Mouse (Mus musculus) adrenal gland, adult 2 months (tissue): ENCODE results near the gene Fam180a. TPM values are rescaled to one million over a fixed set of nuclear protein-coding genes. Genes with fewer than 3 reads are reported as not detected.
A peak's percentile ranks its signal among the peaks of the same experiment; 100 is the strongest.
"Not testable (repeated sequence)": the region's sequence is repeated elsewhere in the genome, so short reads cannot be mapped to it uniquely, and the experiment has no call there.

Experiments used
- DNase-seq: peaks from one replicate; pipeline ENCODE4 v3.0.0; 2021
- long read RNA-seq: library from polyadenylated mRNA; stranded (forward); transcript quantifications from one replicate; pipeline ENCODE4 v2.0.0, GENCODE M21; 2021
- polyA plus RNA-seq: library from polyadenylated mRNA; depleted of rRNA; stranded (reverse); fragments of >200 nt; gene quantifications from 2 replicates; pipeline ENCODE4 v1.2.3, GENCODE M21; 2012; rRNA removed
- total RNA-seq, 2 experiments: library from RNA; stranded (reverse); gene quantifications; 2 replicates each; pipeline ENCODE4 v1.2.3; 2021

Fam180a gene
- 1 to 10 TPM; 1.6 to 3.2 TPM for total RNA-seq
- 0.48 and 0.65 TPM in 2 replicates for polyA plus RNA-seq
- long read RNA-seq, partial matches to known transcripts, result 0 of 2 reads
- long read RNA-seq, other reads (novel, unspliced or antisense), result 0 of 2 reads

DNA sequence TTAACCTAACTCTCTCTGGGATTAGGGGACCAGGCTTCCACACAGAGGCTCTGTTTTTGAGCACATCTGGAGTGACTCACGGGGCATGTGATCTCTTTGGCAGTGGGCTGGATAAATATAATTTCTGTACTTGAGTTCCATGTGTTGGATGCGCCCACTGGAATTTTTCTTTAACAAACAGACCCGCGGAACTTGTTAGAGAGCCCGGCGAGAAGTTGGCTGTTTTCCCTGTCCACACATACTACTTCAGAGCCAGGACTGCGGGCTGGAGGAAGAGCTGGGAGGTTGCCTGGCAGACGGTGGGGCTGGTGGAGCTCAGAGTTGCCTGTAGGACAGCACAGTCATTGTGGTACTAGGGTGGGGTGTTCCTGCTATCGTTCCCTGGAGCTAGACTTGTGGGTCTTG is at the start of gene Fam180a:
Gene Fam180a (minus strand): TSS at position 31 of the 405 bp plus-strand sequence.
- peak; percentile 16 for DNase-seq

DNA sequence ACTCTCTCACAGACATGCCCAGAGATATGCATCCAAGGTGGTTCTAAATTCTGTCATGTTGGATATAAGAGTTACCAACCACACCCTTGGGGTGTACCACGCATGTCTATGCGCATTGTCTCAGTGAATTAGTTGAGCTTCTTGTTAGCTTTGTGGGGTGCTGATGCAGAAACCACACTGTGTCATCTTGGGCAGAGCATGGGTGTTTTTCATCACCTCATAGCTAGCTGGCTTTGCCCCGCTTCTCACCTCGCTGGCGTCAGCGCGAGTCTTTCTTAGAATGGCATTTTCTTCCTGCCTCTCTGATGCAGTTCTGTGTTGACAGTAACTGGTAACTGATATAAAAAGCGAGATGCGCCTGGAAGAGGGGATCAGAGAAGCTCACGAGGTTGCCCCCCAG is 48.1 kb upstream of the Fam180a start:
- no peak for DNase-seq

DNA sequence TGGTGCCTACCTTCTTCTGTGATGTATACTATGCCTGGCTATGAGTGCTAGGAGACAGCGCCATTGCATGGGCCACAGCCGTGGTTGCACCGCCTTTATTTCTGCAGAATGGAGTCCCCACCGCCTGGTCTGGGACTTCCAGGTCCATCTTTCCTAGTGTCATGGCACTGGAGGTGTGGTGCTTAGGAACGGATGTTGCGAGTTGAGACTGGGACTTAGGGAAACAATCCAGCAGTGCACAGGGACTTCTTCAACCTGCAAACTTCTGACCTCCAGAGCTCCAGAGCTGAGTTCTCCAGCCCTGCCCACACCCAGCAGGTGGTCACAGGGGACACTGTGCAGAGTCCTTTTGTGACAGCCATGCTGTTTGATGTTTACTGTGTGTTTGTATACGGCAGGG is 44.4 kb upstream of the Fam180a start:
- DNase-seq, result no peak

DNA sequence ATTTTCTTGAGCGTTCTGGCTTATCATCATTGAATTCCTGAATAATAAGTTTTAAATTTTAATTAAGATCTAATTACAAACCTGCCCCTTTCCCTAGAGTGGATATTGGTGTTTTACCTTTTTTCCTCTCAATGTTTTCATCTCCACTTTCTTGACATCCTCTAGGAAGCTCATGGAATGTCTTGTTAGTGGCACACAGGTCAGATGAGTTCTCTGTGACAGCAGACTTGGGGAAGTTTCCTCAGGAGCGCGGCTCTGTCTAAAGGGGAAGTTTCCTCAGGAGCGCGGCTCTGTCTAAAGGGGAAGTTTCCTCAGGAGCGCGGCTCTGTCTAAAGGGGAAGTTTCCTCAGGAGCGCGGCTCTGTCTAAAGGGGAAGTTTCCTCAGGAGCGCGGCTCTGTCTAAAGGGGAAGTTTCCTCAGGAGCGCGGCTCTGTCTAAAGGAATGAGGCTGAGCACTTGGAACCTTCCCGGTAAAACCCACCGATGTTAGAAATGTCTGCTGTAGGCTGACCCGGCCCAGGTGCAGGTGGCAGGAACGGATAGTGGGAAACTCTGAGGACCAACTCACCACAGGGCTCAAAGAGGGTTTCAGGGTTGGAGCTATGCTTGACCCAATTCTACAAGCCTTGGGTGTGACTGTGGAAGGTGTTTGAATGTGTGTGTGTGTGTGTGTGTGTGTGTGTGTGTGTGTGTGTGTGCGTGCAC is 43.8 kb upstream of the Fam180a start:
- DNase-seq, result not testable (repeated sequence)

DNA sequence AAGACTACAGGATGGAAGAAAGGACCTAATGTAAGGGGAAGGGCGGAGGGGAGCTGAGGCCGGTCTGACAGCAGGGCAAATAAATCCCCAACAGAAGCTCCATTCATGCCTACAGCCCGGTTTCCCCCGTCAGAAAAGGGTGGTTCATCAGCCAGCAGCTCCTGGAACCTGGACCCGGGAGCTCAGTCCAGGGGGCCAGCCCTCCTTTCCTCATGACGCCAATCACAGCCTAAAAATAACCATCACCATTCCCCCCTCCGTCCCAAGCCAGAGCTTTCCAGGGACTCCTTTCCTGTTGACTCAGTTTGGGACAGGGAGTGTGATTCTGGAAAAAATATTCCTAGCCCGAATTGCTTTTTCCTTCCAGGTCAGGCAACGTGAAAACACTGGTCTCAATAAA is 36.7 kb upstream of the Fam180a start:
- DNase-seq, result no peak

DNA sequence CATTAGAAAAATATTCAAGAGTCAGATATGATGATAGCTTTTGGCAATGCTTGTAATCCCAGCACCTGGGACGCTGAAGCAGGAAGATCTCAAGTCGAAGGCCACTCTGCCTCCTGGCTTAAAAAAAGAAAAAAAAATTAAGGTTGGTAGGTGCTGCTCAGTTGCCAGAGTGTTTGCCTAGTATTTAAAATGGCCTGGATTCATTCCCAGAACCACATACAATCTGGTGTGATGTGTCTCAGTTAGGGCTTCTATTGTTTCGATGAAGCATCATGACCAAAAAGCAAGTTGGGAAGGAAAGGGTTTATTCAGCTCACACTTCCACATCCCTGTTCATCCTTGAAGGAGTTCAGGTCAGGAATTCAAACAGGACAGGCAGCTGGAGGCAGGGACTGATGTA is 29.4 kb upstream of the Fam180a start:
- DNase-seq, result no peak

DNA sequence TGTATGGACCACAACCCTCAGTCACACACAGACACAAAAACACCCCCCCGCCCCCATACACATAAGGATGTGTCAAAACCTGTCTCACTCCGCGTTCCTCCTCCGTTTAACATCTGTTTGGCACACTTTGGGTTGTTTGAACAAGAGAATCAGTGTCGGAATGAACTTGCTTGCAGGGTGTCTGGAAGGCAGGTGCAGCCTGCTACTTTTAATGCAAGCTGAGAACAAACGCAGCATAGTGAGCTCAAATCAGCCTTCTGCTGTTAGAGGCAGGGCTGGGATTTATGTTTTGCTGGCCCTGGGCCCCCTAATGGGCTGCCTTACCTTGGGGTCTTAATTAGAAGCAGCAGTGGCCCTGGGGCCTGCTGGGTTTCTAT is 28.7 kb upstream of the Fam180a start:
- no peak for DNase-seq

DNA sequence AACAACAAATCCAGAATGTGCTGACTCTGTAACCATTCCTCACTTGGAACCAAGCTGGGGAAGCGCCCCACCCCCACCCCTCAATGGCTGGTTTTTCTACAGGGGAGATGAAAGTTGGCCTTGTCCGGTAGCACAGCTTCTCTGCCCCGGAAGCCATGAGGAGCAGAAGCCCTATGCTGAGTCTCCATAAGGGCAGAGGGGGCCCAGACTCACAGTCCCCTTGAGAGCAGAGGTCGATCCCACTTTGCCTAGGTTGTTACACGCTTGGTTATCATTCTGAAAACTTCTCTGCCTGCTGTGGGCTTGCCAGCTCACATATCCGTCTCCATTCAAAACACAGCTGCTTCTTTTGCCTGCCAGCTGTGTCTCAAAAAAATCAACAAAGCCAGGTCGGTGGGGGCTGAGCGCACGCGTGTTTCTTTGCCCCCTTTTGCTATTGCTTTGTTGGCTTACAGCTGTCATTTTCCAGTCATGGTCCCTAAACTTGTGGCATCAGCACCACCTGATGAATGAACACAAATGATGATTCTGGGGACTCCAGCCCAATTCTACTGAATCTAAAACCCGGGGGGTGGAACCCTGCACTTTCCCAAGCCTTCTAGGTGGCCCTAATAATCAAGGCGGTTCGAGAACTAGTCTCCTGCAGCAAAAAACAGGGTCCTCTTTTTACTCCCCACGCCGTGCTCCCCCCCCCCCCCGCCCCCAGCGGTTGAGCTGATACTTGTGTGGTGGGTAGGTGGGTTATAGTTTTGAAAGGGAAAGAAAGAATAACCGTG is 28.1 kb upstream of the Fam180a start:
- no peak for DNase-seq

DNA sequence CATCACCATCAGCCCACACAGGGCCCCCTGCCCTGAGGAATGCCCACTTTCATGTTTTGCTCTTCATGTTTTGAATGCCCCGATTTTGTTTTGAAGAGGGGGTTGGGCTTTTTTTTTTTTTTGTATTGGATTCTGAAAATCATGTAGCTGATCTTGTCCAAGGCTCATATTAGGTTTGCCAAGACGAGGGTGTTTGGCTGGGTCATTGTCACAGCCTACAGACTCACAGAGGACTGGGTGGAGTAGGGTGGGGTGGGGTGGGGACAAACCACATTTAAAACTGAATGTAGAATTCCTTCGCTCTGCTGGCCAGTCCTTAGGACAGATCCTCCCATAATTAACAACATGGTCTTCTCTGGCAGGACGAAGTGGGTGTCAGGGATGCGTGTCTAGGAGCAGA is 27.5 kb upstream of the Fam180a start:
- DNase-seq, result no peak

DNA sequence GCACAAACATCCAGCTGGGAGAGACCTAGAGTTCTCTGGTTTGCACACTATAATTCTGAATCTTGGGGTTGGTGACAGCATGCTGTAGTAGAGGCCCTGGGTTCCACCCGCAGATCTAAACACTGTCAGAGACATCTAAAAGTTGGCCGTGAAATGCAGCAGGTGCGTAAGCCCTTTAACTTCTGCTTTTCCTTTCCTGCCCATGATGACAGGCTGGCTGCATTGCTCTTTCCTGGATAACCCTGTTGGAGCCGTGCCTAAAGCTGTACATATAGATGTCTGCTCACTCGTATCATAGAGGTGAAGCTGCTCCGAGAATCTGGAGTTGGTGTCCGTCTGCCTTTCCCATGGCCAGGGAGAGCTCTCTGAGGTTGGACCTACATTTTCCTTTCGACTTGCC is 26.9 kb upstream of the Fam180a start:
- DNase-seq, result no peak

DNA sequence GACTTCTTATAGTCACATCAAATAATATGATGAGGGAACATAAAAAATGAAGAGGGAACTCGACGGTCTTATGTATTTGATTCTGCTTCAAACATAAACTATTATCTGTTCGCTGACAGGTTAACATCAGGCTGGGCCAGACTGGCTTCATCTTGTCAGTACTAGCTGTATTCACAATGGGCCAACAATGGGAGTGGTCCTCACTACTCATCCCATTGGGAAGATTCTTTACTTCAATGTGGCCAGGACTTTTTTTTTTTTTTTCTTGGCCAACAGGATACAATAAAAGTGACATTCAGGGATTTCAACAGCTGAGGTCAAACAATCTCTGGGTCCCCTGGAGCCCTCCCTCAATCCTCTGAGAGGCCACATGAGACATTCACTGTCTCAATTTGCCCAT is 25.9 kb upstream of the Fam180a start:
- DNase-seq, result no peak

DNA sequence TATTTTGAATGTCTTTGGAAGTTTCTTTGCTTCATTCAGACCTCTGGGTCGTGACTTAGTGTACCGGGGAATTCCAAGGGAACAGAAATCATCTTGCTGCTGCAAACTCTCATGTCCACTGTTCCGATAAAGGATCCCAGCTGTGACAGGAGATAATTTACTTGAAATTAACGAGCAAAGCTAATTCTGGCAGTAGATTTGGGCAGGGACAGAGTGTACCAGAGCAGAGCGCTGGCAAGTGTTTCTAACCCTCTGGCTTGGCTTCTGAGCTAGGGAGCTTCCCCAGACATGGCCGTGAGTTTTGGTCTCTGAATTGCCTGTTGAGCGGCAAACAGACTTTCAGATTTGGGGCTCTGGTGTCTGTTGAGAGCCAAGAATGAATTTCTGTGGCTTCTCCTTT is 23.8 kb upstream of the Fam180a start:
- no peak for DNase-seq

DNA sequence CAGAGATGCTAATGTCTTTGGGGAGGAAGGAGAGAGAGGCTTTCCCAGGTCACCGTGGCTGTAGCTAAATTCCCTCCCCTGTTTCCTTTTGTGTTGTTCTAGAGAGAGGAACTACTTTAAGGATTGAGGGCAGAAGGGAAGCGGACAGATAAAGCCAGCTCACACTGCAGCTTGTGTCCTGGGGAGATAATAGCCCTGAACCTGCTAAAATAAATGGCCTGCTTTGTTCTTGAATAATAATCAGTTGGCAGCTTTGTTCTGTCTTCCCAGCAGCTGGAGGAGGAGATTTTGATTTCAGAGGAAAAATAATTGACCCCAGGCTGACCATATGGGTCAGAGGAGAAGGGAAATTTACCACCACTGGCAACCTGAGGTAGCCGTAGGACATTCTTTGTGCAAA is 12.7 kb upstream of the Fam180a start:
- no peak for DNase-seq

DNA sequence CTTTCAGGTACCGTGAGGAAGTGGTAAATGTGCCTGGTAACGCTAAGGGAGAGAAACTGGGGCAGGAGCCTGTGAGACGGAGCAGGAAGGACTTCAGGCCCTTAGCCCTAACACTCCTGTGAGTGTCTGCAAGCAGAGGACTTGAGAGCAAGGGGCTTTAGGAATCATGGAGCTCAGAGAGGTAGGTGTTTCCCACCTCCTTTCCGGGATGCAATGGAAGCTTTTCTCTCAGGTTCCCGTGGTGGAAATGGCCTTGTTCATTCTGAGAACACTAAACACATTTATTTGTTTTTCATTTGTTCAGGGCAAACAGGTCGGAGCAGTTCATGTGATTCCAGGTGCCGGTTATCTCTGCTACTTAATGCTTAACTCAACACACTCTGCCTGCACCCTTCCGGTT is 11.9 kb upstream of the Fam180a start:
- DNase-seq, result no peak

DNA sequence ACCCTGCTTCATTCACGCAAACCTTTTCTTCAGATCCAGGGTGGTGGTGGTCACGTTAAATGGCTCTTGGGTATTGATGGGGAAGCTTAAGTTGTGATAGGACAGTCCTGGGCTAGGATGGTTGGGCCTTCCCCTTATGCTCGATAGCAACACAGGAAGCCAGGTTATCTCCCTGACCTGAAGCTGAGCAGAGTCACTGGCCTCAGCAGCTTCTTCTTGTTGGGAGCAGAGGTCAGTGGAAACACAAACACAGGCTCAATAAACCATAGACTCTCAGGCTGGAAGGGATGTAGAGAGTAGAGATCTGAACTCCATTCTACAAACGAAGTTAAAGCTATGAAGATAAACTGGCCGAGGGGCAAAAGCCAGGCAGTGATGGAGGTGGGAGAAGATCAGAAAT is 9.5 kb upstream of the Fam180a start:
- no peak for DNase-seq

DNA sequence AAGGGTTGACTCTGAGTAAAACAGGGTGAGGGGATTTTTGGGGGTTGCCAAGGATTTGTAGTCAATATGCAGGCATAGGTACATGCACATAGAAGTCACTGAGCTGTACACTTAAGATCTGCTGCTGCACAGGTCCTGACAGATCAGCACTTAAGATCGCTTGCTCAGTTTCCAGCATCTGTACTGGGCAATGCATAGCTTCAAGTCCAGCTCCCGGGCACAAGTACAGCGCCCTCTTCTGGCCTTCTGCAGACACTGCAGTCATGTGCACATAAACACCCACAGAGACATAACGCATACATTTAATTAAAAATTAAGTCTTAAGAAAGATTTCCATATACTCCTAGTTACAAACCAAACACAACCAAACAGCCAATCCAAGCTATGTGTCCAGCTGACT is 8.3 kb upstream of the Fam180a start:
- no peak for DNase-seq

DNA sequence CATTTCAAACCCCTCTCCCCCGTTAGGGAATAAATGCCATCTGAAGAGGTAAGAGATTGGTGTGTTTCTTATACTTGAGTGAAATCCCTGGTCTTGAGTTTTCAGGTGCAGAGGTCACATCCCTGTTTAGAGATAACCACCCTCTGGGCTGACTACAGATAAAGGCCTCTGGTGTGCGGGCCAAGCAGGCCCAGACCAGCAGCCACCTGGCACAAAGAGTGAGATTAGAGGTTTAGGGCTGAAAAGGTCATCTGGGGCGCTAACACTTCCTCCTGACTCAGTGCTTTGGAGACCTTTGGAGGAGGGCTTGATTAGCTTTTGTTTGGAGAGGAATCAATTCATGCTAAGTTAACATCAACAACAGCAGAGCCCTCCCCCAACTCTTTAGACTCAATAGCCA is 7.7 kb upstream of the Fam180a start:
- no peak for DNase-seq

DNA sequence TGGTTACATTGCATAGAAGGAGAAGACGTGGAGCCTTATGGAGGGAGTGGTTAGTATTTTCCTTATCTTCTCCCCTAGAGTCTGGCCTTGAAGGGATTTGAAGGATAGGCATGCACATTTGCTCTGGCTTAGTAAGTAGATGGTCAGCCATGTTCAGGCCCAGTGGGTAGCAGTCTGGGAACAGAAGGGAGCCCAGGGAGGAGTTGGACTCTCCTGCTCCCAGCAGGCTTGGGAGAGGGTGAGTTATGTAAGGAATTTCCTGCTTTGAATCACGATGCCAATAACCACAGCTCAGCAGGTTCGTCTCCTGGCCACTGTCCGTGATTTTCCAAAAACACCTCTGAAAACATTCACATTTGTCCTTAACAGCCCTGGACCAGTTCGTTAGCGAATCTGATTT is 4.9 kb upstream of the Fam180a start:
- no peak for DNase-seq

DNA sequence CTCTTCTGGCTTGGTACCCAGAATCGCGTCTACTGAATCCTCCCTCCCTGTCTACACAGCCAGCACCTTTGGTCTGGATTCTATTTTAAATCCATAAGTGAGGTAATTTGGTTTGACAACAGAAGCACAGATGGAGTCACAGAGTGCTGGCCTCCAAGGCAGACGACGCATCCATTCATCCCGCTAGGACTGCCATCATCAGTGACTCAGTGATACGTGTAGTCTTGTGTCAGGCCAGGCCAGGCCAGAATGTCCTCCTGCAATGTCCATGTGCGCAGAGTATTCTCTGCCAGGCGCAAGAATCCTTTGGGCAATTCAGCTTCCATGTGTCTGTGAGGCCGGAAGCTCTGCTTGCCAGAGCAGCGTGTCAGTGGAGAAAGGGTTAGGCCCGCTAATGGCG is 4.0 kb upstream of the Fam180a start:
- DNase-seq, result no peak

DNA sequence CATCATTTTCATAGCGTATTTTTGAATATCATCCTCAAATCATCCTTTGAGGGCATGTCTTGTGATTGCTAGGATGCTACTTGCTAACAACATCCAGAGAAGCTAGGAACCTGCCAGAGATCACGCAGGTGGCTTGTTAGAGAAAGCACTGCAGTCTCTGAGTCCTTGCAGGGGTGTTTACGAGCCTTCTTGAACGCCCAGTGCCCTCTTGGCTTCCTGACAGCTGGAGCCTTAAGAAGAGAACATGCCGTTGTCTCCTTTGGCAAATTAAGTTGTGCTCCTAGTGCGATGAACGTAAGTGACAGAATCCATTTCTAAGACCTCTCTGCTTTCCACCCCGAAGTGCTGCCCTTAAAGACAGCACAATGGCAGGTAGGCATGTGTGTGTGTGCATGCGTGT is 1.6 kb downstream of the Fam180a start:
- DNase-seq, result no peak

DNA sequence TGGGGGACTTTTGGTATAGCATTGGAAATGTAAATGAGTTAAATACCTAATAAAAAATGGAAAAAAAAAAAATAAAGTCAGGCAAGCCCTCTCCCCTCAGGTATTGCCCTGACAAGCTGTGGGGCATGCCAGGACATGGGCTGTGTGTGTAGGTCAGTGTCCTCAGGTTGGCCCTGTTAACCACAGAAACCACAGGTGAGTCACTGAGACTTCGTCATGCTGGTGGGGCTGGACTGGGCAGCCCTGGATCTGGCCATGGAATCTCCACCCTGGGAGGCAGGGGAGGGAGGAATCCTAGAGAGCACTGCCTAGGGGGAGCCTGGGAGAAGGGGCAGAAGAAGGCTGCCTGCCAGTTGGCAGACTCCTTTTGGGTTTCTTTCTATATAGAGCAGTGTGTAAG is 2.9 kb downstream of the Fam180a start:
- no peak for DNase-seq

DNA sequence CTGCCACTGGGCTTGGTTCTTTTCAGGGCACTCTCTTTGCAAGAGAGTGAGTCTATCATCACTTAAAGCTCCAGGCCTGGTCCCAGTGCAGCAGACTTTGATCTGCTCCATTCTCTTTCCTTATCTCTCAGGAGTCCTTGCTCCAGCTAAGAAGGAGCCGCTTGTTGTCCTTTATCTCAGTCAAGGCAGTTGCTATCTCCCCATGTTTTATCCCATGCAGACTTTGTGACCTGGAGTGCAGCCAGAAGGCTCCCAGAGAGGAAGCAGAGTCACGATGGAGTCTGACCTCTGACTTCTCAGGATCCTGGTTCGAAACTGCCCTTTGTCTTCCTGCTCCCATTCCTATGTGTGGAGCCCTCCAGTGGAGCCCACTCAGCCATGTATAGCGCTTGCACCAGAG is 4.8 kb downstream of the Fam180a start:
- peak; percentile 10 for DNase-seq

DNA sequence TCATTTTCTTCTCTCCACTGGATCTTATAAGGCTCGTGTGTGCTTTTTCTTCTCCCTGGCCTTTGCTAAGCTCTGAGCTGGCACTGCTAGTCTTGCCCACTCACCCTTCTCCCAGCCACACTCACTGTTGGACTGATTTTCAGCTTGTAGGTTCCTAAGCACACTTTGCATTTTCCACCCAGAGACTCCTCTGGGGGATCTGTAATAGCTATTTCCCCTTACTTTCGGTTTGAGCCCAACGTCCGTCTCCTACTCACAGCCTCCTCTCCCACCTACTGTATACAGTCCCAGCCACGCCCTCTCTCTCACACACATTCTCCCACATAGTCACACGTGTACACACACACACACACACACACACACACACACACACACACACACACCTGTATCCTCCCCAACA is 6.1 kb downstream of the Fam180a start:
- no peak for DNase-seq

DNA sequence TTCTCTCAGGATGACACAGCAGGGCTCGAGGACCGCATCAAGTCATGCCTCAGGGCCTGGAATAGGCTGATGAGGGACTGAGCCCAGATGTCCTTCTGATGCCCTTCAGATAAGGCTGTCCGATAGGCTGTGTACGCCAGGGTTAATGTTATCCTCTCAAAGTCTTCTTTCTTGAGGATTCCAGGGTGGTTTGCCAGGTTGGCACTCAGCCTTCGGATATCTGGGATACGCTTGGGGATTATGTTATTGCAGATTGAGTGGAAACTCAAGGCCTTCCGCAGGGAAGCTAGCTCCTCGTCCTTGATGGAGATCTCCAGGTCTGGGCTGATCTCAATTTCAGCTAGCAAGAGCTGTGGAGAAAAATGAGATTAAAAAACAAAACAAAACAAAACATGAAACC is 12.4 kb downstream of the Fam180a start:
- no peak for DNase-seq
